Mouse (Mus musculus) heart, adult 2 months (tissue): ENCODE measurements around the gene Timm29.

Source experiments
- CTCF ChIP-seq: fragments of 200-600 bp; IDR thresholded peaks from 2 replicates; pipeline ENCODE4 v1.8.1; 2022; ENCODE audit warnings: antibody characterized with exemption, mild to moderate bottlenecking, moderate library complexity
- POLR2A ChIP-seq: fragments of 200-500 bp; IDR thresholded peaks from 2 replicates; pipeline ENCODE4 v1.6.1; 2011; ENCODE audit warnings: mild to moderate bottlenecking, low read depth, low read length, control low read depth; ENCODE audit not compliant: insufficient read depth

DNA sequence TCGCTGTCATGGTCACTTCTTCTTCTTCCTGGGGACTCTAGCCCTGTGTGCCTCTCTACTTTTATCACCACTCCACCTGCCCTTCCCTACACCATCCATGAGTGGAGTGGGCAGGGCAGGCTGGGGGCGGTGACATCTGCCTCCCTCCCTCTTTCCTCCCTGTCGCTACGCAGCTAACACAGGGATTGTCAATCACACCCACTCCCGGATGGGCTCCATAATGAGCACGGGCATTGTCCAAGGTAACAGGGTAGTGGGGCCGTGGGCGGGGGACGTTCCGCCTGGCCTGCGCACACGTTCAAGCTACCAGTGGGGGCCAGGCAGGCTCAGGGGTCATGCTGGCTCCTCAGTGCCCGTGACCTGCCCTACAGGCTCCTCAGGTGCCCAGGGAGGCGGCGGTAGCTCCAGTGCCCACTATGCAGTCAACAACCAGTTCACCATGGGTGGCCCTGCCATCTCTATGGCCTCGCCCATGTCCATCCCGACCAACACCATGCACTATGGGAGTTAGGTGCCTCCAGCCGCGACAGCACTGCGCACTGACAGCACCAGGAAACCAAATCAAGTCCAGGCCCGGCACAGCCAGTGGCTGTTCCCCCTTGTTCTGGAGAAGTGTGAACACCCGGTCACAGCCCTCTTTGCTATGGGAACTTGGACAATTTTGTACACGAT, 4.7 kb upstream of the Timm29 start:
- TF ChIP-seq POLR2A, result no peak
- TF ChIP-seq CTCF, result no peak
